ENCODE assay signal across 7 mouse cellular contexts in genomic region chr2:155369333-155369883, GRCm38 (mm10). TPM values are rescaled to one million over a fixed set of nuclear protein-coding genes. Genes with fewer than 3 reads are reported as not detected.
DNase-seq lines count a peak whose midpoint lies in the region; ATAC-seq lines count a peak whose summit lies in the region.

No protein-coding gene starts in this region.

- ATAC-seq in erythroblast, adult 5-6 weeks (replicated peaks; ENCODE audit: low FRiP score, poor library complexity, severe bottlenecking): no peak

- peak; percentile 32 to 41 for DNase-seq in urinary bladder, postnatal 36 days (ENCODE audit: low spot score in 2 of 2)
- no peak for DNase-seq in urinary bladder, adult 2 months (ENCODE audit: low spot score)
- peak; percentile 75 to 76 for DNase-seq in heart, adult 9 months (ENCODE audit: low spot score in 2 of 2)
- peak; percentile 70 for DNase-seq in kidney, postnatal 10 days
- peak; percentile 86 for DNase-seq in lung, postnatal 25 days (ENCODE audit: low spot score)
- no peak for DNase-seq in left cerebral cortex, adult 9 months (ENCODE audit: low spot score in 2 of 2)

RNA-seq across cellular contexts. Expression of gene Trp53inp2, which starts 11.5 kb away (rescaled TPM):
- 82.3 and 107 TPM in 2 replicates for polyA plus RNA-seq in urinary bladder, adult 2 months (2012; rRNA removed)
- total RNA-seq in erythroblast, adult 5-6 weeks (2015; ENCODE audit: low replicate concordance): 7.1 and 15.6 TPM in 2 replicates
- 3.6 and 4.9 TPM in 2 replicates for total RNA-seq in erythroblast, adult 5-6 weeks (2017; ENCODE audit: low replicate concordance)

RNA-seq across cellular contexts. Expression of gene Pigu, which starts 12.2 kb away (rescaled TPM):
- polyA plus RNA-seq in urinary bladder, adult 2 months (2012; rRNA removed): 28.0 and 32.2 TPM in 2 replicates
- total RNA-seq in erythroblast, adult 5-6 weeks (2015; ENCODE audit: low replicate concordance): 9.4 and 17.6 TPM in 2 replicates
- total RNA-seq in erythroblast, adult 5-6 weeks (2017; ENCODE audit: low replicate concordance): 5.6 TPM in 2 replicates

Comparison
In these comparisons a context has a peak if more than half of its experiments do, and no peak if none do; other contexts are left out.
1. DNase-seq: peak in urinary bladder, postnatal 36 days (2 of 2), heart, adult 9 months (2 of 2), kidney, postnatal 10 days (single experiment) and lung, postnatal 25 days (single experiment); none in urinary bladder, adult 2 months (single experiment) and left cerebral cortex, adult 9 months (0 of 2).